Mouse (Mus musculus) stomach, embryonic 14.5 days (tissue): ENCODE data around the gene Olfr1226. TPM values are rescaled to one million over a fixed set of nuclear protein-coding genes. Genes with fewer than 3 reads are reported as not detected.
"Not testable (repeated sequence)": the region's sequence is repeated elsewhere in the genome, so short reads cannot be mapped to it uniquely, and the experiment has no call there.

ENCODE experiments used
- ATAC-seq: fragments of 200-750 bp; cut with Nextera tagmentation; 2 replicates; pipeline ENCODE4 v1.8.0; 2017; ENCODE audit warnings: low read depth, moderate TSS enrichment; ENCODE audit not compliant: insufficient number of reproducible peaks, insufficient read depth, low FRiP score
- H3K27ac ChIP-seq: fragments of 300-500 bp; sonication (generic); 2 replicates; pipeline ENCODE4 v1.5.1; 2014; ENCODE audit warnings: mild to moderate bottlenecking, low read length, moderate library complexity, mixed read lengths
- H3K27me3 ChIP-seq: fragments of 300-500 bp; sonication (generic); 2 replicates; pipeline ENCODE4 v1.6.1; 2014; ENCODE audit warnings: low read length, control low read depth, mixed read lengths; ENCODE audit not compliant: control insufficient read depth, insufficient read depth
- H3K36me3 ChIP-seq: fragments of 300-500 bp; sonication (generic); 2 replicates; pipeline ENCODE4 v1.6.1; 2014; ENCODE audit warnings: mild to moderate bottlenecking, control low read depth, low read length, moderate library complexity, mixed read lengths; ENCODE audit not compliant: control insufficient read depth, insufficient read depth
- H3K4me1 ChIP-seq: fragments of 300-500 bp; sonication (generic); 2 replicates; pipeline ENCODE4 v1.6.1; 2014; ENCODE audit warnings: low read length, control low read depth, mixed read lengths; ENCODE audit not compliant: control insufficient read depth, insufficient read depth
- H3K4me2 ChIP-seq: fragments of 300-500 bp; sonication (generic); replicated peaks from 2 replicates; pipeline ENCODE4 v1.6.1; 2014; ENCODE audit warnings: low read depth, low read length, control low read depth
- H3K4me3 ChIP-seq: fragments of 300-500 bp; sonication (generic); 2 replicates; pipeline ENCODE4 v1.5.1; 2014; ENCODE audit warnings: low read depth, low read length, control low read depth
- H3K9ac ChIP-seq: fragments of 300-500 bp; sonication (generic); replicated peaks from 2 replicates; pipeline ENCODE4 v1.6.1; 2014; ENCODE audit warnings: low read depth, mild to moderate bottlenecking, control low read depth, low read length, moderate library complexity, mixed read lengths
- H3K9me3 ChIP-seq: fragments of 300-500 bp; sonication (generic); 2 replicates; pipeline ENCODE4 v1.6.1; 2016; ENCODE audit warnings: low read depth, low read length, control low read depth; ENCODE audit not compliant: control insufficient read depth
- WGBS: fragments of 180-500 bp; shearing (Covaris S2); extraction: QIAGEN DNeasy Blood & Tissue Kit; methylation state at CpG from one replicate; pipeline ENCODE4 v1.1.7; 2014; 5-methylcytosine and 5-hydroxymethylcytosine counted together
- polyA plus RNA-seq: library from polyadenylated mRNA; unstranded; fragments of >200 nt; fragmentation: Nextera tagmentation; extraction: Ambion mirVana; gene quantifications from 2 replicates; pipeline ENCODE4 v1.2.1, GENCODE M21; 2014

Gene Olfr1226
- polyA plus RNA-seq, result not detected in 2 replicates

DNA sequence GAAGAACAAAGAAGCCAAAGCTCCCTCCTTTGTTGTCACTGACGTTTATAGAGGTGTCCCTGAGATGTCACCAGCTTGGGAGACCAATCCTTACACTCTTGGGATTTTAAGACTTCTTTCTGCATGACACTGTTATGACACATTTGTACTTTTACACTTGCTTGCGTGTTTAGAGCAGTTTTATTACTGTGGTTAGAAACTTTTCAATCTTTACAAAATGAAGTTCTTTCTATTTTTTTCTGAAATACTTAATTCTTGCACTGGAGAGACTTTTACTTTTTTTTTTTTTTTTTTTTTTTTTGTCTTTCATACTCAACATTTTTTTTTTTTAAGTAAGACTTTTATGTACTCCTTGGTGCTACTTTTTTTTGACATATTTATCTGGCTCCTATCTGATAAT, at the start of gene Olfr1226:
Gene Olfr1226, minus strand, starts transcription at position 101 of the 400 bp plus-strand sequence.
- H3K36me3 ChIP-seq, result no peaks in the 10 kb centered on the region
- WGBS, result 68% methylated on average over 2 of the region's 2 CpGs

DNA sequence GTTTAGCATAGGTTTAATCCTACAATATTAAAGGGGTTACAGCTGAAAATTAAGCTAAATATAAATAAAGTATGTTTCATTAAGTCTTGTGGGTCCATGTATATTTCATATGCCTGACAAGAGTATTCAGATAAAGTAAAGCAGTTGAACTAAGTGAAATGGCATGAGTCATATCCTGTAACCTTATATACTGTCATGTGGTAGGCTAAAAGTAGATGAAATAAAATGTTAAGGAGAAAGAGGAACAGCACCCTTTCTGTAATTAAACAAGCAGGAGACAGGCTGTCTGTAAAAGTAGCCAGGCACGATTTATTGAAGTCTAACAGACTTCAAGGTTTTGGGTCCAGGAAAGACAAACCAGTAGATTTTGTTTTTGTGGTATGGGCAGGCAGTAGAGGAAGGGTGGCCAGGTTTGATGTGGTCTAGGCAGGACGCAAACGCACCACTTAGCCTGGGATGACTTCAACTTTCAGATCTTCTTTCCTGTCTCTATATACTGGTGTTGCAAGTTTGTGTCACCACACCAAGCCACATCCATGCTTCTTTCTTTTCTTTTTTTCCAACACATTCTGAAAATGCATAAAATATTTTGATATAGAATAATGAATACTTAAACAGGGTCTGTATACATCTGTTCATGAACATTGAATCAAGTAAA, 3.4 kb downstream of the Olfr1226 start:
- H3K9me3 ChIP-seq, result no peaks in the 10 kb centered on the region
- H3K36me3 ChIP-seq, result no peaks in the 10 kb centered on the region
- ATAC-seq, result no peak
- no peak overlapping the region for H3K9ac ChIP-seq
- H3K4me2 ChIP-seq, result no peak overlapping the region
- no peak overlapping the region for H3K27ac ChIP-seq
- H3K4me1 ChIP-seq, result no peaks in the 10 kb centered on the region
- no peaks in the 10 kb centered on the region for H3K27me3 ChIP-seq
- WGBS, result 82% methylated on average over 3 of the region's 3 CpGs
- H3K4me3 ChIP-seq, result no peak overlapping the region

More for the DNA sequence above, at the start of gene Olfr1226:
- no peaks in the 10 kb centered on the region for H3K4me1 ChIP-seq
- no peak within 1 kb of the TSS for H3K4me2 ChIP-seq
- no peak within 1 kb of the TSS for H3K9ac ChIP-seq
- no peak within 1 kb of the TSS for H3K4me3 ChIP-seq
- no peak within 1 kb of the TSS for H3K27ac ChIP-seq
- ATAC-seq, result no peak
- H3K9me3 ChIP-seq, result no peaks in the 10 kb centered on the region
- no peaks in the 10 kb centered on the region for H3K27me3 ChIP-seq

DNA sequence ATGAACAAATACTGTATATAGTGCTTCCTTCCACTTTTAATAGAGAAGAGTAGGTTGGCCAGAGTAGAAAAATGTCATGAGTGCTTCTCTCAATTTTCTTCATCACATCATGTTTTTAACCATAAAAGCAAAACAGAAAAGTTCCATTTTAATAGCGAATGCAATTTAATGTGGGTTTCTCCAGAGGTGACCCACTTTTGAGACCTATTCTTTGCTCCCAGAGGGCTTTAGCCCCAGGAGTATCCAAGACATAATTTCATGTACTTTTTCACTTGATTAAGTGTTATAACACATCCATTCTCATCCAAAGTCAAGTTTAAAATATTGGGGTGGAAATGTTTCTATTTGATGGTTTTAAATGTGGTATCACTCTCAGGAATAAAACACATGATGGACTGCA, 25.3 kb downstream of the Olfr1226 start, which contains the start of gene Olfr1225:
Gene Olfr1225, minus strand, starts transcription at position 101 of the 400 bp plus-strand sequence.
- Histone ChIP-seq H3K4me3 (no peak within 1 kb of the TSS), H3K4me1 (no peaks in the 10 kb centered on the region), H3K9ac (no peak within 1 kb of the TSS), H3K36me3 (no peaks in the 10 kb centered on the region), H3K4me2 (no peak within 1 kb of the TSS), H3K27me3 (no peaks in the 10 kb centered on the region), H3K27ac (no peak within 1 kb of the TSS), H3K9me3 (no peaks in the 10 kb centered on the region)
- WGBS, result 88% methylated on average over 1 of the region's 1 CpGs
- ATAC-seq, result no peak

DNA sequence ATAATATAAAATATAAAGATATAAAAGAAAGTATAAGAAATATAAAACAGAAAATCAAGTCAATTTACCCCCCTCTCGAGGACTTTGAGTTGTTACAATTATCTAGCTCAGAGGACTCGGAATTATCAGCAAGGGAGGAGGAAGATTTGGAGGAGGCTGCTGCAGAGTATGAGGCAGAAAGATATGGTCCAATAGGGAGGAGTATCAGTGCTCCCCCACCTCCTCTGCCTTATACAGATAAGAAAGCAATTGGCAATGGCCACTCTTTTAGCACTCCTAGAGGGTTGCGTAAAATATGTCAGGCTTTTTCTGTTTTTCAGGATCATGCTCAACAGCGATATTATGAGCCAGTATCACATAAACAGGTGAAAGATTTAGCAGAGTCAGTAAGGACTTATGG, 35.1 kb downstream of the Olfr1226 start:
- not testable (repeated sequence) for H3K4me2 ChIP-seq, H3K9me3 ChIP-seq, ATAC-seq, H3K9ac ChIP-seq, H3K27me3 ChIP-seq, H3K36me3 ChIP-seq, H3K27ac ChIP-seq, H3K4me1 ChIP-seq, H3K4me3 ChIP-seq
- 88% methylated on average over 4 of the region's 4 CpGs for WGBS

DNA sequence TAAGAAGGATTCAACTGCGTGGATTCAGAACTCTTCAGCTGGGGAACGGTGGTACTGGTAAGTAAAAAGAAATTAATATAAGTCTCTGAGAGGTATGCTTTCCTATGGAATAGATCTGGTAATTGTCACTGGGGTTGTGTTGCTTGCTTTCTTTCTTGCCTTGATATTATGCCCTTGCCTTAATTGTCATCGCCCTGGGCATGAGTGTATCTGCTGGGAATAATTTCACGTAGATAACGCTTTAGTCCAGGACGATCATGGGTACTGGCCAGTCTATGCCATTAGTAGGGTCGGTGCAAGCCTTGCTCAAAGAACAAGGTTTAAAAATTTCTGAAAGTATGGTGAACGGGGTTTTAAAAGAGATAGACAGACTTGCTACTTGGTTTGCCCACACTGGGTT, 35.9 kb downstream of the Olfr1226 start, which contains the start of gene Olfr1224-ps1:
Gene Olfr1224-ps1, minus strand, starts transcription at position 101 of the 400 bp plus-strand sequence.
- 94% methylated on average over 8 of the region's 8 CpGs for WGBS
- not testable (repeated sequence) for H3K27ac ChIP-seq, ATAC-seq, H3K4me3 ChIP-seq, H3K4me1 ChIP-seq, H3K27me3 ChIP-seq, H3K4me2 ChIP-seq, H3K9ac ChIP-seq, H3K9me3 ChIP-seq, H3K36me3 ChIP-seq

DNA sequence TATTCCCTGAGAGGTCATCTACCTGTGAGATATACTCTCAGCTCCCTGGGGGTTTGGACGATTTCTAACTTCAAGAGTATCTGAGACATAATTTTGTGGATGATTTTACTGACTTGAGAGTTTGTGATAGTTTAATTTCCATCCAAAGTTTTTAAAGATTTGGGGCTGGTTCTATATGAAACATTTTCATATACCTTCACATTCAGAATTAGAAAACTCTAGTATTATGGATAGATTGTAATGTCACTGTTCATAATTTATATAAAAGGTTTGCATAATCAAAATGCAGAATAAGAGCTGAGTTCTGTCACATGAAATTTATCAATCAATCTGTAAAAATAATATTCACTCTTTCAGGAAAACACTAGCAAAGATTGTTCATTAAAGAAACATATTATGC, 48.4 kb downstream of the Olfr1226 start, which contains the start of gene Olfr1223:
Gene Olfr1223, minus strand, starts transcription at position 101 of the 400 bp plus-strand sequence.
- Histone ChIP-seq H3K4me3 (no peak within 1 kb of the TSS), H3K9me3 (no peaks in the 10 kb centered on the region), H3K27ac (no peak within 1 kb of the TSS), H3K27me3 (no peaks in the 10 kb centered on the region), H3K36me3 (no peaks in the 10 kb centered on the region), H3K4me1 (no peaks in the 10 kb centered on the region), H3K4me2 (no peak within 1 kb of the TSS), H3K9ac (no peak within 1 kb of the TSS)
- no peak for ATAC-seq
- WGBS, result 62% methylated on average over 1 of the region's 1 CpGs

Other genes starting within 250 kb of the Olfr1226 start
- gene Olfr1212, start 246.1 kb downstream of the Olfr1226 start, polyA plus RNA-seq, result not detected in 2 replicates
- gene Gm13762, start 219.8 kb downstream of the Olfr1226 start, polyA plus RNA-seq, result not detected in 2 replicates
- not detected in 2 replicates for gene Olfr1214, start 207.4 kb downstream of the Olfr1226 start, polyA plus RNA-seq
- gene Olfr1215, start 193.1 kb downstream of the Olfr1226 start, polyA plus RNA-seq, result not detected in 2 replicates
- gene Olfr1216, start 181.7 kb downstream of the Olfr1226 start, polyA plus RNA-seq, result not detected in 2 replicates
- gene Olfr1217, start 168.0 kb downstream of the Olfr1226 start, polyA plus RNA-seq, result not detected in 2 replicates
- gene Olfr1218, start 138.9 kb downstream of the Olfr1226 start, polyA plus RNA-seq, result not detected in 2 replicates
- not detected in 2 replicates for gene Olfr1219, start 116.5 kb downstream of the Olfr1226 start, polyA plus RNA-seq
- gene Olfr1220, start 93.2 kb downstream of the Olfr1226 start, polyA plus RNA-seq, result not detected in 2 replicates
- not detected in 2 replicates for gene Olfr1221, start 82.8 kb downstream of the Olfr1226 start, polyA plus RNA-seq
- gene Olfr1222, start 67.0 kb downstream of the Olfr1226 start, polyA plus RNA-seq, result not detected in 2 replicates
- not detected in 2 replicates for gene Olfr1223, start 48.5 kb downstream of the Olfr1226 start, polyA plus RNA-seq
- not detected in 2 replicates for gene Olfr1224-ps1, start 36.0 kb downstream of the Olfr1226 start, polyA plus RNA-seq
- gene Olfr1225, start 25.4 kb downstream of the Olfr1226 start, polyA plus RNA-seq, result not detected in 2 replicates
- not detected in 2 replicates for gene Olfr1228, start 54.0 kb upstream of the Olfr1226 start, polyA plus RNA-seq
- not detected in 2 replicates for gene Olfr1229, start 88.0 kb upstream of the Olfr1226 start, polyA plus RNA-seq
- not detected in 2 replicates for gene Olfr1230, start 97.2 kb upstream of the Olfr1226 start, polyA plus RNA-seq
- gene Olfr1231, start 107.0 kb upstream of the Olfr1226 start, polyA plus RNA-seq, result not detected in 2 replicates
- gene Olfr1232, start 129.6 kb upstream of the Olfr1226 start, polyA plus RNA-seq, result not detected in 2 replicates
- gene Olfr1233, start 142.3 kb upstream of the Olfr1226 start, polyA plus RNA-seq, result not detected in 2 replicates
- not detected in 2 replicates for gene Olfr1234, start 164.8 kb upstream of the Olfr1226 start, polyA plus RNA-seq
- not detected in 2 replicates for gene Olfr1238, start 209.6 kb upstream of the Olfr1226 start, polyA plus RNA-seq
- gene Olfr1239, start 220.4 kb upstream of the Olfr1226 start, polyA plus RNA-seq, result not detected in 2 replicates
- not detected in 2 replicates for gene Olfr1240, start 243.0 kb upstream of the Olfr1226 start, polyA plus RNA-seq